Mouse (Mus musculus): ENCODE results near the gene Lcn5. TPM values are rescaled to one million over a fixed set of nuclear protein-coding genes. Genes with fewer than 3 reads are reported as not detected.

Gene Lcn5
- polyA plus RNA-seq (2014; fragmentation: Illumina TruSeq; extraction: RNeasy Lipid Tissue Mini Kit (QIAGEN cat#74804); ENCODE audit: low read depth, low replicate concordance), result not detected

DNA sequence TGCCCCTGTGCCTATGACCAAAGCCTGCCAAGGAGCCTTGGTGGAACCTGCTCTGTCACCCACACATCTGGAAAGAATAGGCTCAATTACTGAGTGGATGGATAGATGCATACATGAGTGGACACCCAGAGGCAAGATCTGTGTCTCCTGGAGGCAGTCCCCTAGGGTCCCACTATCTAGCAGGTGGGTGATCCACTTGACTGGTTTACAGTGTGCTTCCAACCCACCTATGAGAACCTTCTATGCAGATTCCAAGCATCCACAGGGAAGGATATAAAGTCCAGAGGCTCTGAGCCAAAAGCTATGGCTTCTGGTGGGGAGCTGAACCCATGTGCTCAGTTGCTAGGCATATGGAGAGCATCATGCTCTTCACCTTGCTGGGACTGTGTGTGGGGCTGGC, at the start of gene Lcn5:
Gene Lcn5 (plus strand): TSS at position 301 of the 400 bp plus-strand sequence.

DNA sequence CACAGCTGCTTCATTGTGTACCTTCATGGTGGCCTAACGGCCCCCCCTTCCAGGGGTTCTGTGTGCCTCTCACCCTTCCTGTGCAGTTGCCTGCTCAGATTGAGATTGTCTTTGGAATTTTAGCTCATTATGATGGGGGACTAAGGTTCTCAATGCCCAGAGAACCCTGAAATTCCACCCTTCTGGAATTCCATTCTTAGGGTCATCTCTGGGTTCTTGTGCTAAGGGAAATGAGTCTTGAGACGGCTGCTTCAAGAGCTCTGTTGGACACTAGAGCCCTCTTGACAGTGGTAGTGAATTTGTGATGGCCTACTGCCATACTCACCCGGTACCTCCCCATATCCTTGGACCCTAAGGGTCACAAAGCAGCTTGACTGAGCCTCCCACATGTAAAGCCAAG, 40.2 kb upstream of the Lcn5 start, which contains the start of gene Ccdc183:
Gene Ccdc183 (minus strand): TSS at position 101 of the 400 bp plus-strand sequence.

DNA sequence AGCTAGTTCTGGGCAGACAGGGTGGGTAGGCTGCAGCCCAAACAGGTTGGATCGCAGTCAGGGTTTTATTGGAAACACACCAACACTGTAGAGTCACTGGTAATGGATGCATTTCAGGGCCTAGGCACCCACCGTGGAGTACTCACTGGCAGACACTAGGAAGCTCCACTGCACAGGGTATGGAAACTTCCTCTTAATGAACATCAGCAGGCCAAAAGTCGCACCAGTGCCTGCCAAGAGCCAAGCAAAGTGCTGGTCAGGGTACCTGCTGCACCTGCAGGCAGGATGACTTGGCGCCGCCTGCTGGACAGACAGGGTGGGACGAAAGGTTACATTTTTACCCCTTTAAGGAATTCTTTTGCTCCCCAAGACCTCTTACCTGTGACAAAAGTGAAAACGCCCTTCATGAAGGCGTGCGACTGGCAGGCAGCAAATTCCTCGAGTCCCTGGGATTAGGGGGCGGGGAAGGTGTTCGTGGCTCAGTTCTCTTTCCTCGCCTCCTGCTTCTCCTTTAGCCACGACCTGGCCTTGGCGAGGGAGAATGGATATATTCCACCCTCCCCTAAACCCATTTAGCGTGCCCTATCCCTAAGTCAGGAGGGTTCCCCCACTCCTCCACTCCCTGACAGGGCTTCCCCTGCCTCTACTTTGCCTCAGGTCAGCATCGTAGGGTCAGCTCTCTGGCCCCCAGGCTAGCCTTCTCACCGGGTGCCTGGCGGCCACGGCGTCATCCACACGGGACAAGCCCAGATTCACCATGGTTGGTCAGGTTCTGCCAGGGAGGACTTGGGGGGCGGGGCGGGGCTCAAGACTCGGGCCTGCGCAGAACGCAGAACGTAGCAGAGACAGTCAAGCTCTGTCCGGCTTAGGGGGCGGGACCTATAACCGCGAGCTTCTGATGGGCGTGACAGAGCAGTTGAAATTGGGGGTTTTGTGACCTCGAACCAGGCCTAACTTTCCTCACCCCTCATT, 36.2 kb upstream of the Lcn5 start, which contains the start of gene Tmem141:
Gene Tmem141 (minus strand): TSS at position 777 of the 972 bp plus-strand sequence.

DNA sequence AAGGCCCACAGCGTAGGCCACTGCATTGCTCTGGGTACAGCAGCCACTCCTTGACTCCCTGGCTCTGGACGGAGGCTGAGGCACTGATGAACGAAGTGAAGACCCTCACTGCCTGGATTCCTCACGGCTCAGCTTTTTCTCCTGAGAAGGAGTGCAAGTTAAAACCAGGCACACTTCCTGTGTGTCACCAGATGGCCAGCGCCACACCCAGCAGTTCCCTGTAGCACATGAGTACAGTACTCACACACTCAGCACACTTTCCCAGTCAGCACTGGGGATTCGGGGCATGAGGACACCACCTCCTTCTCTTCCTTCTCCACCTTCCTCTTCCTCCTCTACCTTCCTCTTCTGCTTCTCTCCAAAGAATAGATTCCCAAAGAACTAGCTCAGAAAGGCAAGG, 29.9 kb upstream of the Lcn5 start, which contains the start of gene Fcna:
Gene Fcna (minus strand): TSS at position 220 of the 400 bp plus-strand sequence.

DNA sequence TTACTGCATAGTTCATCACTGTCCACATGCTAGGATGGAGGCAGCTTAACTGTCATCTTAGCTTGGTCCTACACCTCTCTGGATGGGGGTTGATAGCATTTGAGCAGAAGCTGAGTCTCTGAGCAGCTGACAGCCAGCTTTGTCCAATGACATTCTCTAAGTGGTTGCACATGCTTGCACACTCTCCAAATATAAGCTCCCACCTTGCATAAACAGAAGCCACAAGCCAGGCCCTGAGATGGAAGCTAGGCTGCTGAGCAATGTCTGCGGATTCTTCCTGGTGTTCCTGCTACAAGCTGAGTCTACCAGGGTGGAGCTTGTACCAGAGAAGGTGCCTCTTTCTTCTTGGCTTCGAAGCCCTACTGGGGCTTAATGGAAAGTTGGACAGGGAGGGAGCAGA, 4.8 kb upstream of the Lcn5 start, which contains the start of gene Lcn8:
Gene Lcn8 (plus strand): TSS at position 219 of the 400 bp plus-strand sequence.

DNA sequence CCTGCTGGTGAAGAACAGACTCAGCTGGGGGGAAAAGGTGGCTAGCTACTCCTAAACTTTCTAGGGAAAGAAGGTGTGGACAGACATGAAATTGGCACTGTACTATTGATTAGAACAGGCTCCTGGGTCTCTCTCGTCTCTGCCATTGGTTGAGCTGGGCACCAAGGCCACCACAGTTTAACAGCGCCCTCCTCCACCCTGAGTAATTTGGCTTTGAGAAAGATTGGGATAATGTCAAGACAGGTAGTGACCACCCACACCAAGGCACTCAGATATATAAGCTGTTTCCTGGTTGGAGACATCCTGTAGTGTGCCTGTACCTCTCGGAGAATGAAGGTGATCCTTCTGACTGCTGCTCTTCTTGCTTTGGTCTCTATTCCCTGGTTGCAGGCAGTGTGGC, 18.7 kb downstream of the Lcn5 start, which contains the start of gene Lcn6:
Gene Lcn6 (plus strand): TSS at position 301 of the 400 bp plus-strand sequence.

DNA sequence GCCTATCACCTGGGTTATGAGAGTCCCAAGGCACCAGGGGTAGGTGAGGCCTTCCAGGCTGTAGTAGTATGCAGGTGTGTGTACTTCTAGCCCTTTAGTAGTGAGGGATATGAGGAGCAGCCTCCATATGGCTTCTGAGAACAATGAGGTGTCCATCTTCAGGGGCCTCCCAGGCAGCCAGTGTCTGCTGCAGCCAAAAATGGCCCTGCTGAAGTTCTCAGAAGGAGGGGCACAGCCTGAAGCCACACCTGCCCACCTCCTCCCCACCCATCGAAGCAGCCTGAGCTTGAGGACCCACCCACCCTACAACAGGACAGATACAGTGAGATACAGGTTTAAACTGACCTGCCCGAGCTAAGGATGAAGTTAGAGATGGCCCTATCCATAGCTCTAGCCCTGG, 24.7 kb downstream of the Lcn5 start, which contains the start of gene Lcn10:
Gene Lcn10 (plus strand): TSS at position 301 of the 400 bp plus-strand sequence.

DNA sequence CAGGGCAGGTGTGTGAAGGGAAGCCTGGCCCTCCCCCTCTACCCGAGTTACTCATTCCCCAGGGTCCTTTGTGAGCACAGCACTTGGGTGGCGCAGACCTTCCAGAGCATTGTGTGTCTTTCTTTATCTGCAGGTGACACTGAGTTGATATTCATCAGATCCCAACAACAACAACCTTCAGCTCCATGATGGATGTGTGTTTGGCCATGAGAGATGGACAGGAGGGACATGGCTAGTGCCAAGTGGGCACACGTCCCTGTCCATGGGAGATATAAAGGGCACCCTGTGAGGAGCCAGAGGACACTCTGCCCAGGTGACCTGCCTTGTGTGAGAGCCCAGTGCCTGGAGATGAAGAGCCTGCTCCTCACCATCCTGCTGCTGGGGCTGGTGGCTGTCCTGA, 42.0 kb downstream of the Lcn5 start, which contains the start of gene Obp2a:
Gene Obp2a (plus strand): TSS at position 301 of the 400 bp plus-strand sequence.

DNA sequence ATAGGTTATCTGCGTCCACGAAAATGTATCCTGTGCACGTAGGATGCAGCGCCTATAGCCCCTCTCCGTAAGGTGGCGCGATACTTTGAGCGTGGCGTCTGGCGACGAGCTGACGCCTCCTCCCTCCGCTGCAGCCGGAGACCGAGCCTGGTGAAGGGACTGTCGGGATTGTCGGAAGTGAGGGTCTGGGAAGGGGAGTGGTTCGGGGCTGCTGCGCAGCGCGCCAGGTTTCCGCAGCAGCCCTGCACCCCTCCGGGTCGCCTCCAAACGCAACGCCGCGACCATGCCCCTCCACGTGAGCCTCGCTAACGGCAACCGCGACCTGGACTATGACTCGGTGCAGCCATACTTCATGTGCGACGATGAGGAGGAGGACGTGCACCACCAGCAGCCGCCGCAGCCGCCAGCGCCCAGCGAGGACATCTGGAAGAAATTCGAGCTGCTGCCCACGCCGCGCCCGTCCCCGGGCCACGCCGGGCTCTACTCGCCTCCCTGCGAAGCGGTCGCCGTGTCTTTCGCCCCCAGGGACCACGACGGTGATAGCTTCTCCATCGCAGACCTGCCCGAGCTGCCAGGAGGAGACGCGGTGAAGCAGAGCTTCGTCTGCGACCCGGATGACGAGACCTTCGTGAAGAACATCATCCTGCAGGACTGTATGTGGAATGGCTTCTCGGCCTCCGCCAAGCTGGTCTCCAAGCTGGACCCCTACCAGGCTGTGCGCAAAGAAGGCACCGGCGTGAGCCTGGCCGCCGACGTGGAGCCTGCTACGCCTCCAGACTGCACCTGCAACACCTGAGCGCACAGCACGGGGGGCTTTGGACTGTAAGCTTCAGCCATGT, 49.1 kb downstream of the Lcn5 start, which contains the start of gene Bmyc:
Gene Bmyc (plus strand): TSS at position 97 of the 839 bp plus-strand sequence.

Other genes with a start within 250 kb of the Lcn5 start
- gene Fut7, start 234.7 kb upstream of the Lcn5 start, polyA plus RNA-seq (2014; fragmentation: Illumina TruSeq; extraction: RNeasy Lipid Tissue Mini Kit (QIAGEN cat#74804); ENCODE audit: low read depth, low replicate concordance), result not detected
- gene Abca2, start 229.2 kb upstream of the Lcn5 start, polyA plus RNA-seq (2014; fragmentation: Illumina TruSeq; extraction: RNeasy Lipid Tissue Mini Kit (QIAGEN cat#74804); ENCODE audit: low read depth, low replicate concordance), result 0.34 TPM
- not detected for gene Clic3, start 201.1 kb upstream of the Lcn5 start, polyA plus RNA-seq (2014; fragmentation: Illumina TruSeq; extraction: RNeasy Lipid Tissue Mini Kit (QIAGEN cat#74804); ENCODE audit: low read depth, low replicate concordance)
- gene Paxx, start 196.9 kb upstream of the Lcn5 start, polyA plus RNA-seq (2014; fragmentation: Illumina TruSeq; extraction: RNeasy Lipid Tissue Mini Kit (QIAGEN cat#74804); ENCODE audit: low read depth, low replicate concordance), result 2.9 TPM
- 27.8 TPM for gene Ptgds, start 187.9 kb upstream of the Lcn5 start, polyA plus RNA-seq (2014; fragmentation: Illumina TruSeq; extraction: RNeasy Lipid Tissue Mini Kit (QIAGEN cat#74804); ENCODE audit: low read depth, low replicate concordance)
- not detected for gene Lcn12, start 164.0 kb upstream of the Lcn5 start, polyA plus RNA-seq (2014; fragmentation: Illumina TruSeq; extraction: RNeasy Lipid Tissue Mini Kit (QIAGEN cat#74804); ENCODE audit: low read depth, low replicate concordance)
- 6.6 TPM for gene Fbxw5, start 157.2 kb upstream of the Lcn5 start, polyA plus RNA-seq (2014; fragmentation: Illumina TruSeq; extraction: RNeasy Lipid Tissue Mini Kit (QIAGEN cat#74804); ENCODE audit: low read depth, low replicate concordance)
- gene C8g, start 156.2 kb upstream of the Lcn5 start, polyA plus RNA-seq (2014; fragmentation: Illumina TruSeq; extraction: RNeasy Lipid Tissue Mini Kit (QIAGEN cat#74804); ENCODE audit: low read depth, low replicate concordance), result 7.9 TPM
- 1.1 TPM for gene Traf2, start 111.0 kb upstream of the Lcn5 start, polyA plus RNA-seq (2014; fragmentation: Illumina TruSeq; extraction: RNeasy Lipid Tissue Mini Kit (QIAGEN cat#74804); ENCODE audit: low read depth, low replicate concordance)
- 3.7 TPM for gene Edf1, start 100.1 kb upstream of the Lcn5 start, polyA plus RNA-seq (2014; fragmentation: Illumina TruSeq; extraction: RNeasy Lipid Tissue Mini Kit (QIAGEN cat#74804); ENCODE audit: low read depth, low replicate concordance)
- 1.2 TPM for gene Mamdc4, start 83.1 kb upstream of the Lcn5 start, polyA plus RNA-seq (2014; fragmentation: Illumina TruSeq; extraction: RNeasy Lipid Tissue Mini Kit (QIAGEN cat#74804); ENCODE audit: low read depth, low replicate concordance)
- 3.4 TPM for gene Phpt1, start 82.7 kb upstream of the Lcn5 start, polyA plus RNA-seq (2014; fragmentation: Illumina TruSeq; extraction: RNeasy Lipid Tissue Mini Kit (QIAGEN cat#74804); ENCODE audit: low read depth, low replicate concordance)
- not detected for gene Ajm1, start 76.2 kb upstream of the Lcn5 start, polyA plus RNA-seq (2014; fragmentation: Illumina TruSeq; extraction: RNeasy Lipid Tissue Mini Kit (QIAGEN cat#74804); ENCODE audit: low read depth, low replicate concordance)
- gene Rabl6, start 49.4 kb upstream of the Lcn5 start, polyA plus RNA-seq (2014; fragmentation: Illumina TruSeq; extraction: RNeasy Lipid Tissue Mini Kit (QIAGEN cat#74804); ENCODE audit: low read depth, low replicate concordance), result 25.0 TPM
- 88.5 TPM for gene Ccdc183, start 40.3 kb upstream of the Lcn5 start, polyA plus RNA-seq (2014; fragmentation: Illumina TruSeq; extraction: RNeasy Lipid Tissue Mini Kit (QIAGEN cat#74804); ENCODE audit: low read depth, low replicate concordance)
- gene Tmem141, start 35.9 kb upstream of the Lcn5 start, polyA plus RNA-seq (2014; fragmentation: Illumina TruSeq; extraction: RNeasy Lipid Tissue Mini Kit (QIAGEN cat#74804); ENCODE audit: low read depth, low replicate concordance), result 2.3 TPM
- gene Fcna, start 29.9 kb upstream of the Lcn5 start, polyA plus RNA-seq (2014; fragmentation: Illumina TruSeq; extraction: RNeasy Lipid Tissue Mini Kit (QIAGEN cat#74804); ENCODE audit: low read depth, low replicate concordance), result not detected
- gene Lcn8, start 4.8 kb upstream of the Lcn5 start, polyA plus RNA-seq (2014; fragmentation: Illumina TruSeq; extraction: RNeasy Lipid Tissue Mini Kit (QIAGEN cat#74804); ENCODE audit: low read depth, low replicate concordance), result not detected
- gene Lcn6, start 18.8 kb downstream of the Lcn5 start, polyA plus RNA-seq (2014; fragmentation: Illumina TruSeq; extraction: RNeasy Lipid Tissue Mini Kit (QIAGEN cat#74804); ENCODE audit: low read depth, low replicate concordance), result not detected
- gene Lcn10, start 24.8 kb downstream of the Lcn5 start, polyA plus RNA-seq (2014; fragmentation: Illumina TruSeq; extraction: RNeasy Lipid Tissue Mini Kit (QIAGEN cat#74804); ENCODE audit: low read depth, low replicate concordance), result not detected
- not detected for gene Obp2a, start 42.1 kb downstream of the Lcn5 start, polyA plus RNA-seq (2014; fragmentation: Illumina TruSeq; extraction: RNeasy Lipid Tissue Mini Kit (QIAGEN cat#74804); ENCODE audit: low read depth, low replicate concordance)
- gene Bmyc, start 48.8 kb downstream of the Lcn5 start, polyA plus RNA-seq (2014; fragmentation: Illumina TruSeq; extraction: RNeasy Lipid Tissue Mini Kit (QIAGEN cat#74804); ENCODE audit: low read depth, low replicate concordance), result 1.2 TPM
- not detected for gene Obp2b, start 79.1 kb downstream of the Lcn5 start, polyA plus RNA-seq (2014; fragmentation: Illumina TruSeq; extraction: RNeasy Lipid Tissue Mini Kit (QIAGEN cat#74804); ENCODE audit: low read depth, low replicate concordance)
- gene Lcn3, start 107.6 kb downstream of the Lcn5 start, polyA plus RNA-seq (2014; fragmentation: Illumina TruSeq; extraction: RNeasy Lipid Tissue Mini Kit (QIAGEN cat#74804); ENCODE audit: low read depth, low replicate concordance), result not detected
- not detected for gene Lcn11, start 119.1 kb downstream of the Lcn5 start, polyA plus RNA-seq (2014; fragmentation: Illumina TruSeq; extraction: RNeasy Lipid Tissue Mini Kit (QIAGEN cat#74804); ENCODE audit: low read depth, low replicate concordance)
- gene Gm13539, start 124.3 kb downstream of the Lcn5 start, polyA plus RNA-seq (2014; fragmentation: Illumina TruSeq; extraction: RNeasy Lipid Tissue Mini Kit (QIAGEN cat#74804); ENCODE audit: low read depth, low replicate concordance), result 3.1 TPM
- gene Glt6d1, start 157.9 kb downstream of the Lcn5 start, polyA plus RNA-seq (2014; fragmentation: Illumina TruSeq; extraction: RNeasy Lipid Tissue Mini Kit (QIAGEN cat#74804); ENCODE audit: low read depth, low replicate concordance), result 58.7 TPM
- gene Lcn9, start 165.2 kb downstream of the Lcn5 start, polyA plus RNA-seq (2014; fragmentation: Illumina TruSeq; extraction: RNeasy Lipid Tissue Mini Kit (QIAGEN cat#74804); ENCODE audit: low read depth, low replicate concordance), result not detected
- gene Sohlh1, start 189.3 kb downstream of the Lcn5 start, polyA plus RNA-seq (2014; fragmentation: Illumina TruSeq; extraction: RNeasy Lipid Tissue Mini Kit (QIAGEN cat#74804); ENCODE audit: low read depth, low replicate concordance), result not detected
- gene Kcnt1, start 205.8 kb downstream of the Lcn5 start, polyA plus RNA-seq (2014; fragmentation: Illumina TruSeq; extraction: RNeasy Lipid Tissue Mini Kit (QIAGEN cat#74804); ENCODE audit: low read depth, low replicate concordance), result 0.46 TPM